Mouse (Mus musculus): ENCODE measurements around the gene Med23. TPM values are rescaled to one million over a fixed set of nuclear protein-coding genes. Genes with fewer than 3 reads are reported as not detected.
A peak's percentile ranks its signal among the peaks of the same experiment; 100 is the strongest.

The Med23 gene
- 5.9 and 7.8 TPM in 2 replicates for polyA plus RNA-seq (2015; fragmentation: Nextera tagmentation; extraction: Ambion mirVana)

DNA sequence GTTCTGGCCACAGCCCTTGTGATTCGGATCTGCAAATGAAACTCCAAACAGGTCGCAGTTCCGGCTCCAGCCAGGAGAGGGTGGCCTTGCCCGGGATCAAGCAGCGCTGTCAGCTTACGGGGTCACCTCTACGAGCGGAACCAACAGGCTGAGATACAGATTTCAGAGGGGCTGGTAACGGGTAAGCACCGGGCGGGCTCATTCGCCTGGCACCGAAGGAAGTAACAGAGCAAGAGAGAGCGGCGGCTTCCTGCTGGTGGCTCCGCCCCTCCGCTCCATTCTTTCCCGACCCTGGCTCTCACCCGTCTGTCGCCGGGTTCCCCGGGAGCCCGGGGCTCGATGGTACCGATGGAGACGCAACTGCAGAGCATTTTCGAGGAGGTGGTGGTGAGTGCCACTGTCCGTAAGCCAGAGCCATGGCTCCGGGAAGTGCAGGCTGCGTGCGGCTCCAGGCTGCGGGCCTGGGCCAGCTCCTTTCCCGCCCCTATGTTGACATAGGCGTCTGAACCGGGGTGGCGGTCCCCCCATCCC, at the start of gene Med23:
Gene Med23, plus strand, starts transcription at position 227 of the 531 bp plus-strand sequence.
- WGBS (ENCODE audit: insufficient replicate concordance): under 1% methylated on average over 36 of the region's 36 CpGs
- peak; percentile 97 for DNase-seq
- no peaks in the 10 kb centered on the region for H3K9me3 ChIP-seq (replicated peaks)
- peak within 1 kb of the TSS; percentile 90 for H3K9ac ChIP-seq
- peak; percentile 100 for ATAC-seq (ENCODE audit: low read depth)
- H3K27me3 ChIP-seq: no peaks in the 10 kb centered on the region
- peak within 1 kb of the TSS; percentile 93 for H3K4me3 ChIP-seq (replicated peaks)
- peaks cover 25% of the 10 kb centered on the region for H3K36me3 ChIP-seq
- peak within 1 kb of the TSS; percentile 71 for H3K4me2 ChIP-seq
- H3K4me1 ChIP-seq (replicated peaks): peaks cover 3% of the 10 kb centered on the region
- peak within 1 kb of the TSS; percentile 61 for H3K27ac ChIP-seq

DNA sequence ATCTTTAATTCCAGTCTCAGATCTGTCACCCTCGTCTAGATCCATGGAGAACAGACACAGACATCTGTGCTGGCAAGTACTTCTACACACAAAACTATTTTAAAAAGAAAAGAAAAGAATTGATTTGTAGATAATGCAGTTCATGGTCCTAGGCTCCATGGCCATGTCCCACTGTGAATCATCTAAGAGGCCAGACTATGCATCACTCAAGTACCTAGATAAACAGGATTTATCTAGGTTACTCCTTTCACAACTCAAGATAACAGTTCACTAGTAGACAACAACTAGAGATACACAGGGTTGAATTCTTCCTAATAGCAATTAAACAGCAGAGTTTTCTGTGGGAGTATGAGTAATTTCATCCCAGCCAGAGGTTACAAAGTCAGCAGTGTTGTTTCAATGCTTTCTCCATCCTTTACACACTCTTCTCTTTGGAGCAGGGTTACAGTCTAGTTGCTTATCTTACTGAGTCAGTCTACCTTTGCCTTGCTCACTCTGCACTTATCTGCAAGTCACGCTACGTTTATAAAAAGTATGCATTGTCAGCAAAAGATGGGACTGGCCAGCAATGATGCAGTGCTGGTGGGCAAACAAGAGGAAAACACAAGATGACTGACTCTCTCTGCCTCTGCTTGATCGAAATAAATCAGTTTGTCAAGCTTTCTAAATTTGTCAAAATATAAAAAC, 47.7 kb upstream of the Med23 start:
- Histone ChIP-seq H3K9ac (no peak overlapping the region), H3K4me2 (peak overlapping the region; percentile 25), H3K27me3 (peaks cover 8% of the 10 kb centered on the region; the same call in 1 of the 2 replicates), H3K27ac (peak overlapping the region; percentile 76), H3K36me3 (no peaks in the 10 kb centered on the region), H3K4me1 (replicated peaks) (peaks cover 49% of the 10 kb centered on the region), H3K4me3 (replicated peaks) (no peak overlapping the region), H3K9me3 (replicated peaks) (no peaks in the 10 kb centered on the region)
- WGBS (ENCODE audit: insufficient replicate concordance): 35% methylated on average over 4 of the region's 4 CpGs
- ATAC-seq (ENCODE audit: low read depth) (peak; percentile 85), DNase-seq (peak; percentile 46)

DNA sequence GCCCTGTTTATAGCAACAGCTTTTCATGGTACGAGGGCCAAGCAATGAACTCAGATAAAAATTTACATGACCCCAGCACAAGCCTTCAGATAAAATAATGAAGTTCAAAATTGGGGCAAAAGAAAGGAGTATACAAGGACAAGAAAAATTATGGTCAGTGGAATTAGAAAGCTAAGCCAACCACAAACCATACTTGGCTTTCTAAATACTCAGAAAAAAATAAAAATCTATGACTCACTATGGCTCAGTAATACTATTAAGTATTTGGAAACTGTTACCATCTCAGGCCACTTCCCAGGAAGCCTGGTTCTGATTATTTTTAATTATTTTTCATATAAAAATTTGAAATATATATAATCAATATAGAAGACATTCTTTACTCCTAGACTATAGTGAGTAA, 46.9 kb upstream of the Med23 start:
- WGBS (ENCODE audit: insufficient replicate concordance): 59% methylated on average over 1 of the region's 1 CpGs
- H3K4me2 ChIP-seq: no peak overlapping the region
- peaks cover 5% of the 10 kb centered on the region; the same call in 1 of the 2 replicates for H3K27me3 ChIP-seq
- H3K27ac ChIP-seq: peak overlapping the region; percentile 81
- H3K9me3 ChIP-seq (replicated peaks): no peaks in the 10 kb centered on the region
- H3K4me1 ChIP-seq (replicated peaks): peaks cover 56% of the 10 kb centered on the region
- H3K36me3 ChIP-seq: no peaks in the 10 kb centered on the region
- no peak overlapping the region for H3K4me3 ChIP-seq (replicated peaks)
- H3K9ac ChIP-seq: no peak overlapping the region
- ATAC-seq (ENCODE audit: low read depth) (no peak), DNase-seq (no peak)

DNA sequence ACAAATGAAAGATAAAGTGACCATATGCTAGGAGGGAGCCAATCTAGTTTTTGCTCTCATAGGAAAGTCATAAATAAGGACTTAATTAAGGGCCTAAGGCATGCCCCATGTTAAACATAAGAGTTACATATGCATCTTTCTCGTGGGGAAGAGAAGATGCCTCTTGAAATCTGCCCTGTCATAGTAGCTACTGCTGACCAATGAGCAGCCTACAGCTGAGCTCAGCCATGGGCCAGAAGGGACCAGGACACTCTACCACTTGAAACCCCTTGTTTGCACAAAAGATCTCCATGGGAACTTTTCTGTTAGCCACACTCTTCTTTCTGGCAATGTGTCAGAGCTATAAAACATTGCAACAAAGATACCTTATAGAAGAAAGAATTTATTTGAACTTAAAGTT, 46.5 kb upstream of the Med23 start:
- ATAC-seq (ENCODE audit: low read depth) (peak; percentile 82), DNase-seq (peak; percentile 26)
- Histone ChIP-seq H3K4me2 (peak overlapping the region; percentile 36), H3K9ac (no peak overlapping the region; the same call in 1 of the 2 replicates), H3K27ac (peak overlapping the region; percentile 81), H3K4me1 (replicated peaks) (peaks cover 61% of the 10 kb centered on the region), H3K4me3 (replicated peaks) (no peak overlapping the region), H3K27me3 (0 out of 2 replicates have a peak, but pooled peaks cover under 1% of the 10 kb centered on the region), H3K36me3 (no peaks in the 10 kb centered on the region), H3K9me3 (replicated peaks) (no peaks in the 10 kb centered on the region)
- WGBS (ENCODE audit: insufficient replicate concordance): 25% methylated on average over 1 of the region's 1 CpGs

DNA sequence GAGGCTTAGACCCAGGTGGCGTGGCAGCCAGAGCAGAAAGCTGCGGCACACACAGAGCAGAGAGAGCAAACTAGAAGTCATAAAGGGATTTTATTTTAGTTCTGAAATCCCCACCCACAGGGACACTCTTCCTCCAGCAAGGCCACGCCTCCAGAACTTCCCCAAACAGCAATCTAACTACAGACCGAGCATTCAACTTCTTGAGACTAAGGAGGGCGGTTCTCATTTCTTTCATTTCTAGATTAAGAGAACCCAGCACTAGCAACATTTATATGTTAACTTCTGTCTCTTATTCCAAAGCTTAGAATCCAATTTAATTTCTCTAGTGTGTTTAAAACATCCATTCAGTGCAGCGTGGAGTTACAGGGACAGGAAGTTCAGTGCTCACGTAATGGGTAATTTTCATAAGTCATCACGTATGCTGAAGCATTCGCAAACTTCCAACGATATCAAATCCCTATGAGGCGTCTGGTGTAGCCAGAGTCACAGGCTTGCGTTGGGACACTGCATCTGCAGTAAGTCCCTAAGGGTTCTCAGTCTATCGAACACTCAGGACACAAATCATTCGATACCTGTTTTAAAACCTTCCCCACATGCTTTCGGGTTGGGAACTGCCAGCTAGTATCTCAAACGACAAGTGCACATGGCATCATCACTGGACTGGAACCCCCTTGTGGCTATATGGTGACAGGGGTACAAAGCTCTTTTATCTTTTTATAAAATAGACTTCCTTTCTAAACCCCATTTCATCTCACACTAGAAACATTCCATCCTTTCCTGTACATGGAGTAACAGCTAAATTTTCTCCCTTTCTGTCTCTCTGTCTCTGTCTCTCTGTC, 45.9 kb upstream of the Med23 start:
- H3K36me3 ChIP-seq: no peaks in the 10 kb centered on the region
- H3K27me3 ChIP-seq: no peaks in the 10 kb centered on the region
- H3K4me1 ChIP-seq (replicated peaks): peaks cover 66% of the 10 kb centered on the region
- H3K4me2 ChIP-seq: peak overlapping the region; percentile 36
- WGBS (ENCODE audit: insufficient replicate concordance): 53% methylated on average over 16 of the region's 16 CpGs
- peak; percentile 24 for DNase-seq
- peak overlapping the region; percentile 81 for H3K27ac ChIP-seq
- ATAC-seq (ENCODE audit: low read depth): peak; percentile 69
- H3K9me3 ChIP-seq (replicated peaks): no peaks in the 10 kb centered on the region
- H3K4me3 ChIP-seq (replicated peaks): no peak overlapping the region
- no peak overlapping the region; the same call in 1 of the 2 replicates for H3K9ac ChIP-seq

DNA sequence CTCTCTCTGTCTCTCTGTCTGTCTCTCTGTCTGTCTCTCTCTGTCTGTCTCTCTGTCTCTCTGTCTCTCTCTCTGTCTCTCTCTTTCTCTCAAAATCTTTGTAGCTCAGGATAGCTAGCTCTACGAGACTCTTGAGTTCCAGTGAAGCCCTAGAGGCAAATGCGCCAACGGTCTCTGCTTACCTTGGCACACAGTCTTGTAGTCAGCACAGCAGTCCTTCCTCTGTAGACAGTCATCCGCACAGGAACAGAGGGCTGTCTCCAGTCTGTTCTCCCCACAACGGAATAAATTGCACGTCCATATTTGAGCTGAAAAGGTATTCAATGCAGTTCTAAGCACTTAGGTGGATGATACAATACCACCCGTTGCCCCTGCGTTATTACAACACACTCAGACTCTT, 45.2 kb upstream of the Med23 start:
- ATAC-seq (ENCODE audit: low read depth): no peak
- peaks cover 73% of the 10 kb centered on the region for H3K4me1 ChIP-seq (replicated peaks)
- no peaks in the 10 kb centered on the region for H3K27me3 ChIP-seq
- H3K27ac ChIP-seq: peak overlapping the region; percentile 81; the same call in 1 of the 2 replicates
- H3K4me2 ChIP-seq: no peak overlapping the region
- no peaks in the 10 kb centered on the region for H3K36me3 ChIP-seq
- no peak overlapping the region for H3K9ac ChIP-seq
- H3K4me3 ChIP-seq (replicated peaks): no peak overlapping the region
- 84% methylated on average over 8 of the region's 8 CpGs for WGBS (ENCODE audit: insufficient replicate concordance)
- H3K9me3 ChIP-seq (replicated peaks): no peaks in the 10 kb centered on the region
- no peak for DNase-seq

DNA sequence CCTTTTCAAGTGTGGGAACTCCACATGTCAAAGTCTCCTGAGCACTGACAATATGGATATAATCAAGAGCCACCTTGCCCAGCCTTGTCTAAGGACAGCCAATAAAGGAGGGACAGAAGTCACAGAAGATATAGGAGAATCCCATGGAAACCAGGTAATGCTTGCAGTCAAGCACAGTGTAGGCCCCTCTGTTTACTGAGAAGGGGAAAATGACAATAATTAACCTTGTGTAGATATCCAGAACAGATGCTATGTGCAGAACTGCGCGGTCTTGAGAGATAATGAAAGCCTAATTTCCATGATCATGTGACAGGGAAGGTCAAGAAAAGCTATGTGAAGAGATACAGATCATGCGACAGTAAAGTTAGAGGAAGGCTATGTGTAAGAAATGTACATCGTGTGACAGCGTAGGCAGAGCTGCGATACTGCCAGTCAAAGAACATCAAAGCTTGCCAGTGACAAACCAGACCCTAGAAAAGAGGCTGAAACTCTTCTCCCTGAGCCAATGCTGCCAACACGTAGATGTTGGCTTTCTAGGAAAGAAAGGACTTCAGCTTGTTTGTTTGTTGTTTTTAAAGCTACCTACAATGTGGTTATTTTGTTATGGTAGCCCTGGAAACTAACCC, 44.2 kb upstream of the Med23 start:
- no peaks in the 10 kb centered on the region for H3K9me3 ChIP-seq (replicated peaks)
- no peak overlapping the region for H3K9ac ChIP-seq
- H3K4me2 ChIP-seq: no peak overlapping the region
- DNase-seq (no peak), ATAC-seq (ENCODE audit: low read depth) (no peak)
- WGBS (ENCODE audit: insufficient replicate concordance): 74% methylated on average over 7 of the region's 7 CpGs
- no peak overlapping the region for H3K4me3 ChIP-seq (replicated peaks)
- H3K27me3 ChIP-seq: no peaks in the 10 kb centered on the region
- H3K4me1 ChIP-seq (replicated peaks): peaks cover 80% of the 10 kb centered on the region
- no peaks in the 10 kb centered on the region for H3K36me3 ChIP-seq
- H3K27ac ChIP-seq: peak overlapping the region; percentile 63

DNA sequence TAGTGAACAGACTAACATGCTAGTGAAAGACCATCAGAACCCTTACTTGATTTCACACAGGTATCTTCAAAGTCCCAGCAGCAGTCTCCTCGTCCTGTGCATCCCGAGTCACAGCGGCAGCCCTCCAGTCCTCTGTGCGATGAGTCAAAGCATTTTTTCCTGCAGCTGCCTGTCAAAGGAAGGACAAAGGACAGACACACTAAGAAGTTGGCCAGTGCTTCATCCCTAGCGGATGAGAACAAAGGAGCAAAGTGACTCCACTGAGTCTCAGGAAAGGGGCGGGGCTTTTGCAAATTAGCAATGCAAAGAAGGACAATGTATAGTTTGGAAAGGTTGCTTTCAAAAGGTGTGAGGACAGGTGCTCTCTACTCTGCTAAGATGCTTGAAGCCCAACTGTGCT, 43.7 kb upstream of the Med23 start:
- WGBS (ENCODE audit: insufficient replicate concordance): 60% methylated on average over 6 of the region's 6 CpGs
- Histone ChIP-seq H3K27ac (peak overlapping the region; percentile 63), H3K4me1 (replicated peaks) (peaks cover 83% of the 10 kb centered on the region)

DNA sequence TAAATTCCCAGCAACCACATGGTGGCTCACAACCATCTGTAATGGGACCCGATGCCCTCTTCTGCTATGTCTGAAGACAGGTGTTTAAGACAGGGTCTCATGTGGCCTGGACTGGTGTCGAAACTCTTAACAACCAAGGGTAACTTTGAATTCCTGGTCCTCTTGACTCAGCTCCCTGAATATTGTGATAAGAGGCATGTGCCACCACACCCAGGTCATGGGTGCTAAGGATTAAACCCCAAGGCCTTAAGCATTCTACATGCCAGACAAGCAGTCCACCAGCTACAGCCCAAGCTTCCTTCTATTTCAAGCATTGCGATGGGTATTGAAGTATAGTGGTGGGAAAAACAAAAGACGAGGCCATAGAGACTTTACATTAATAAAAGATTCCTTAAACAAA, 41.6 kb upstream of the Med23 start:
- peak overlapping the region; percentile 84 for H3K27ac ChIP-seq
- ATAC-seq (ENCODE audit: low read depth) (peak; percentile 87), DNase-seq (peak; percentile 60)
- H3K9ac ChIP-seq: no peak overlapping the region
- H3K4me2 ChIP-seq: peak overlapping the region; percentile 40; the same call in 1 of the 2 replicates
- WGBS (ENCODE audit: insufficient replicate concordance): 53% methylated on average over 4 of the region's 4 CpGs
- peaks cover 72% of the 10 kb centered on the region for H3K4me1 ChIP-seq (replicated peaks)
- H3K4me3 ChIP-seq (replicated peaks): no peak overlapping the region
- no peaks in the 10 kb centered on the region for H3K9me3 ChIP-seq (replicated peaks)
- no peaks in the 10 kb centered on the region for H3K36me3 ChIP-seq
- H3K27me3 ChIP-seq: no peaks in the 10 kb centered on the region

More for the DNA sequence above, 43.7 kb upstream of the Med23 start:
- Histone ChIP-seq H3K9ac (no peak overlapping the region), H3K36me3 (no peaks in the 10 kb centered on the region), H3K27me3 (no peaks in the 10 kb centered on the region), H3K4me2 (no peak overlapping the region), H3K4me3 (replicated peaks) (no peak overlapping the region), H3K9me3 (replicated peaks) (no peaks in the 10 kb centered on the region)
- no peak for DNase-seq
- ATAC-seq (ENCODE audit: low read depth): no peak

DNA sequence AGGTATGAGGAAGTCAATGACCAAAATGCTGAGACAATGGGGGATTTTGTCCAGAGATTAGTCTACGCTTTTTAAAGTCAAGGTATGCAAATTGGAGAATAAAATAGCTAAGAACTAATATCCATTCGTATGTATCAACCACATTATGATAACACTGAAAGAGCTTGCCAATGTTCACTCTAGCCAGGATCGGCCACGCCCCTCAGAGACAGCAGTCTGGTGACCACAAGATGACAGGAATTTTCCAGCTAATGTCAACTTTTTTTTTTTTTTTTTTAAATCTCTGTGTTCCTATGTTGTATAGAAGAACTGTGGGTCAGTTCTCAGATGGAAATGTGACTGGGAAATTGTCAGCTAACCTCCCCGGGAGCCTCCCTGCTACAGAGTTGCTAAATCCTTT, 39.3 kb upstream of the Med23 start:
- Histone ChIP-seq H3K9ac (no peak overlapping the region), H3K27ac (0 out of 2 replicates have a peak overlapping the region, but pooled peaks have one; percentile 53), H3K4me2 (no peak overlapping the region), H3K4me3 (replicated peaks) (no peak overlapping the region), H3K36me3 (no peaks in the 10 kb centered on the region), H3K4me1 (replicated peaks) (peaks cover 59% of the 10 kb centered on the region), H3K27me3 (peaks cover 4% of the 10 kb centered on the region; the same call in 1 of the 2 replicates), H3K9me3 (replicated peaks) (no peaks in the 10 kb centered on the region)
- WGBS (ENCODE audit: insufficient replicate concordance): 59% methylated on average over 5 of the region's 5 CpGs
- DNase-seq: no peak
- ATAC-seq (ENCODE audit: low read depth): no peak

Data from liver, embryonic 13.5 days (tissue).